Mouse (Mus musculus): ENCODE data around the gene Pde4b. TPM values are rescaled to one million over a fixed set of nuclear protein-coding genes. Genes with fewer than 3 reads are reported as not detected.

Pde4b gene
- total and polyA plus RNA-seq, 3 experiments: 0.27 TPM; not detected in 2

DNA sequence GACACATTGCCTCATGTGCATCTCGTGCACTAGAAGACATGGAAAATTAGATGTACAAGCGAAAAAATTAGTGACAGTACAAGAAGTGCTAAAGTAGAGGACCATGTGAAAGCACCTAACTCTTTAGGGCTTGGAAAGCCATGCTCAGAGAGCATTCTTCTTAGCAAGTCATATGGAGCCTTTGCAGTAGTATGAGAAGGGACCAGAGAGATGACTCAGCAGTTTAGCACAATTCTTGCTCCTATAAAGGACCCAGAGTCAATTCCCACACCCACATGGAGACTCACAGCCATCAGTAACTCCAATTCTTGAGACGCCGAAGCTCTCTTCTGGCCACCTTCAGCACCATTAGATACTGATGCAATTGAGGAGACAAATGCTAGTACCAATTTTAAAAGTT lies 525.3 kb downstream of the Pde4b start:
- TF ChIP-seq TAL1 (conservative IDR thresholded peaks at IDR 0.05; ENCODE audit: low read depth, low read length) (no peak), GATA1 (IDR thresholded peaks at IDR 0.05; ENCODE audit: borderline replicate concordance, low read length) (no peak), POLR2AphosphoS5 (IDR thresholded peaks at IDR 0.05; ENCODE audit: insufficient replicate concordance, low read depth, low read length) (no peak), GATA2 (IDR thresholded peaks at IDR 0.05; ENCODE audit: borderline replicate concordance, low read depth, low read length) (no peak), CTCF (IDR thresholded peaks at IDR 0.05; ENCODE audit: low read depth, low read length) (no peak)
- Histone ChIP-seq H3K4me3 (ENCODE audit: low read depth, low read length) (no peak overlapping the region), H3K4me1 (ENCODE audit: insufficient read depth, low read depth, low read length) (no peaks in the 10 kb centered on the region), H3K27me3 (ENCODE audit: insufficient read depth, low read length) (no peaks in the 10 kb centered on the region), H3K36me3 (replicated peaks) (no peaks in the 10 kb centered on the region), H3K9me3 (replicated peaks) (peaks cover 18% of the 10 kb centered on the region)
- DNase-seq (ENCODE audit: low spot score) (no peak), ATAC-seq (ENCODE audit: extremely low read depth, insufficient number of reproducible peaks, low FRiP score, poor library complexity, severe bottlenecking) (no peak)

DNA sequence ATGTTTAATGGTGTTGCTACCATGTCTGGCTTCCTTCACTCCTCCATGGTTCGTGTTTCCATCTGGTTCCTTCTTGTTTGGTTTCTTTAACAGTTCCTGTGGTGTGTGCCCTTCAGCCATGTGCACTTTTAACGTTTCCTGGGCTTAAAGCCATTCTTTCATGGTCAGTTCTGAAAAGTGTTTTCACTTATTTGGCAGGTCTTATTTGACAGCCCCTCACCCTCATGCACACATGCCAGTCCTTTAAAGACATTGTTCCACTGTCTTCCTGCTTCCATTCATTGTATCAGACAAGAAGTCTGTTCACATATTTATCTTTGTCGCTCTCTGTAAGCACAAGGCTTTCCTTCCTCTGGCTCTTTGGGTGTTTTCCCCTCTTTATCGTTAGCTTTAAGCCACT lies 530.4 kb downstream of the Pde4b start:
- DNase-seq (ENCODE audit: low spot score) (no peak), ATAC-seq (ENCODE audit: extremely low read depth, insufficient number of reproducible peaks, low FRiP score, poor library complexity, severe bottlenecking) (no peak)
- peaks cover 23% of the 10 kb centered on the region for H3K9me3 ChIP-seq (replicated peaks)
- no peaks in the 10 kb centered on the region for H3K27me3 ChIP-seq (ENCODE audit: insufficient read depth, low read length)
- no peak overlapping the region for H3K4me3 ChIP-seq (ENCODE audit: low read depth, low read length)
- H3K36me3 ChIP-seq (replicated peaks): no peaks in the 10 kb centered on the region
- TF ChIP-seq CTCF (IDR thresholded peaks at IDR 0.05; ENCODE audit: low read depth, low read length): no peak
- no peak for TF ChIP-seq TAL1 (conservative IDR thresholded peaks at IDR 0.05; ENCODE audit: low read depth, low read length)
- no peak for TF ChIP-seq POLR2AphosphoS5 (IDR thresholded peaks at IDR 0.05; ENCODE audit: insufficient replicate concordance, low read depth, low read length)
- no peak for TF ChIP-seq GATA1 (IDR thresholded peaks at IDR 0.05; ENCODE audit: borderline replicate concordance, low read length)
- TF ChIP-seq GATA2 (IDR thresholded peaks at IDR 0.05; ENCODE audit: borderline replicate concordance, low read depth, low read length): no peak
- H3K4me1 ChIP-seq (ENCODE audit: insufficient read depth, low read depth, low read length): no peaks in the 10 kb centered on the region

- Histone ChIP-seq H3K9me3 (replicated peaks) (peaks cover 26% of the 10 kb centered on the region), H3K36me3 (replicated peaks) (no peaks in the 10 kb centered on the region), H3K4me3 (ENCODE audit: low read depth, low read length) (no peak overlapping the region), H3K27me3 (ENCODE audit: insufficient read depth, low read length) (no peaks in the 10 kb centered on the region), H3K4me1 (ENCODE audit: insufficient read depth, low read depth, low read length) (no peaks in the 10 kb centered on the region)
- TF ChIP-seq CTCF (IDR thresholded peaks at IDR 0.05; ENCODE audit: low read depth, low read length): no peak
- ATAC-seq (ENCODE audit: extremely low read depth, insufficient number of reproducible peaks, low FRiP score, poor library complexity, severe bottlenecking) (no peak), DNase-seq (ENCODE audit: low spot score) (no peak)
These were observed 531.3 kb downstream of the Pde4b start for GRCm38 (mm10) chr4:102618609-102619008.

DNA sequence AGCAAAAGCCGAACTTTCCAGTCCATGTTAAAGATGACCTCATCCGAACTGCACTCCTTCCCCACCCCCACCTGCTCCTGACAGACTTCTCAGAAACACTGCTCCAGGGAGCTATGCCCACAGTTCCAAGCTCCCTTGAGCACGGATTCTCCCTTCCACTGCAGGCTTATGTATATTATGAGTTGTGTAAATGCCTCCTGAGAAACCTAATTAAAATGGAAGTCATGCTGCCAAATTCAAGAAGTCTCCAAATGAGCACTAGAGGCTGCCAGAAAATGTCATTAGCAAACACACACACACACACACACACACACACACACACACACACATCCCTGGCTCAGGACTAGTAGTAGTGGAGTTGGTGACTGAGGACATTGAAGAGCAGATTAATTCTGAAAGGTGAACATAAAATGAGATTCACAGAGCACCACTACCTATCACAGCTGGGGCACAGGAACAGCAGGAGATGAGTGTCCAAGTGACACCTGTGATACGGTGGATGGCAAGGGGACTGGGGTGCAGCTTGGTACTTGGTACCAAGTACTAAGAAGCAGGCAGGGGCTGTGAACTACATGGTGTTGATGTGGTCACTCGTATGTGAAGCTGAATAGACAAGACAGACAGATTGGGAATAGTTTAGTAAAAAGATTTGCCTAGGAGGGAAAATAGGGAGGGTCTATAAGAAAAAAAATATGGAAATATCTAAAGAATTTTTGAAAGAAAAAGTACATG lies 533.0 kb downstream of the Pde4b start:
- Histone ChIP-seq H3K4me3 (ENCODE audit: low read depth, low read length) (no peak overlapping the region), H3K27me3 (ENCODE audit: insufficient read depth, low read length) (no peaks in the 10 kb centered on the region), H3K36me3 (replicated peaks) (no peaks in the 10 kb centered on the region), H3K4me1 (ENCODE audit: insufficient read depth, low read depth, low read length) (no peaks in the 10 kb centered on the region), H3K9me3 (replicated peaks) (peaks cover 29% of the 10 kb centered on the region)
- ATAC-seq (ENCODE audit: extremely low read depth, insufficient number of reproducible peaks, low FRiP score, poor library complexity, severe bottlenecking): no peak
- no peak for DNase-seq (ENCODE audit: low spot score)
- TF ChIP-seq POLR2AphosphoS5 (IDR thresholded peaks at IDR 0.05; ENCODE audit: insufficient replicate concordance, low read depth, low read length) (no peak), GATA2 (IDR thresholded peaks at IDR 0.05; ENCODE audit: borderline replicate concordance, low read depth, low read length) (no peak), TAL1 (conservative IDR thresholded peaks at IDR 0.05; ENCODE audit: low read depth, low read length) (no peak), CTCF (IDR thresholded peaks at IDR 0.05; ENCODE audit: low read depth, low read length) (no peak), GATA1 (IDR thresholded peaks at IDR 0.05; ENCODE audit: borderline replicate concordance, low read length) (no peak)

- ATAC-seq (ENCODE audit: extremely low read depth, insufficient number of reproducible peaks, low FRiP score, poor library complexity, severe bottlenecking) (no peak), DNase-seq (ENCODE audit: low spot score) (no peak)
These were observed 533.8 kb downstream of the Pde4b start for GRCm38 (mm10) chr4:102621120-102621519.

DNA sequence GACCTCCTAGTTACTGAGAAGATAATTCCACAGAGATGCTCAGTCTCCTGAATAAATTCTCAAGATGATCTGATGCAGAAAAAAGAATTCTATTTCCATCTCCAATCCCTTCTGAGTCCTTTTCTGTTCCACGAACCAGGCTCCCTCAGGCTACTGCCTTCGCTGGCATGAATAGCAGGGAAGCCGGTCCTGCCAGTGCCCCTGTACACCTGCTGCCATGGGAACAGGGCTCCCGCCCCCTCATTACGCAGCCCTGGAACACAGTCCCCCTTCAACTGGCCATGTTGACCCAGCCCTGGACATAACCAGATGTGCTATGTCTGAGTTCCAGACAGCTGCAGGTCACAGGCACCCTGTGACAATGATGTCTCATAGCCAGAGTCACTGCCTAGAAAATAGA lies 535.6 kb downstream of the Pde4b start:
- H3K9me3 ChIP-seq (replicated peaks): peaks cover 37% of the 10 kb centered on the region
- H3K4me1 ChIP-seq (ENCODE audit: insufficient read depth, low read depth, low read length): no peaks in the 10 kb centered on the region
- TF ChIP-seq TAL1 (conservative IDR thresholded peaks at IDR 0.05; ENCODE audit: low read depth, low read length): no peak
- TF ChIP-seq CTCF (IDR thresholded peaks at IDR 0.05; ENCODE audit: low read depth, low read length): no peak
- TF ChIP-seq GATA2 (IDR thresholded peaks at IDR 0.05; ENCODE audit: borderline replicate concordance, low read depth, low read length): no peak
- TF ChIP-seq POLR2AphosphoS5 (IDR thresholded peaks at IDR 0.05; ENCODE audit: insufficient replicate concordance, low read depth, low read length): no peak
- TF ChIP-seq GATA1 (IDR thresholded peaks at IDR 0.05; ENCODE audit: borderline replicate concordance, low read length): no peak
- DNase-seq (ENCODE audit: low spot score) (no peak), ATAC-seq (ENCODE audit: extremely low read depth, insufficient number of reproducible peaks, low FRiP score, poor library complexity, severe bottlenecking) (no peak)
- no peak overlapping the region for H3K4me3 ChIP-seq (ENCODE audit: low read depth, low read length)
- H3K27me3 ChIP-seq (ENCODE audit: insufficient read depth, low read length): no peaks in the 10 kb centered on the region
- no peaks in the 10 kb centered on the region for H3K36me3 ChIP-seq (replicated peaks)

More at GRCm38 (mm10) chr4:102621120-102621519, 533.8 kb downstream of the Pde4b start:
- no peak overlapping the region for H3K4me3 ChIP-seq (ENCODE audit: low read depth, low read length)
- no peaks in the 10 kb centered on the region for H3K27me3 ChIP-seq (ENCODE audit: insufficient read depth, low read length)
- TF ChIP-seq TAL1 (conservative IDR thresholded peaks at IDR 0.05; ENCODE audit: low read depth, low read length): no peak
- TF ChIP-seq GATA2 (IDR thresholded peaks at IDR 0.05; ENCODE audit: borderline replicate concordance, low read depth, low read length): no peak
- no peak for TF ChIP-seq POLR2AphosphoS5 (IDR thresholded peaks at IDR 0.05; ENCODE audit: insufficient replicate concordance, low read depth, low read length)
- TF ChIP-seq GATA1 (IDR thresholded peaks at IDR 0.05; ENCODE audit: borderline replicate concordance, low read length): no peak
- TF ChIP-seq CTCF (IDR thresholded peaks at IDR 0.05; ENCODE audit: low read depth, low read length): no peak
- no peaks in the 10 kb centered on the region for H3K36me3 ChIP-seq (replicated peaks)
- H3K4me1 ChIP-seq (ENCODE audit: insufficient read depth, low read depth, low read length): no peaks in the 10 kb centered on the region
- peaks cover 31% of the 10 kb centered on the region for H3K9me3 ChIP-seq (replicated peaks)
